Mouse (Mus musculus) layer of hippocampus, adult 8-10 months (tissue): ENCODE results near the gene Vmn1r4. TPM values are rescaled to one million over a fixed set of nuclear protein-coding genes. Genes with fewer than 3 reads are reported as not detected.

Source experiments
- DNase-seq, 2 experiments: peaks; one replicate each; pipeline ENCODE4 v3.0.0; 2022; ENCODE audit warnings: low spot score in 2 of 2
- total RNA-seq, 4 experiments: library from RNA; stranded (reverse); gene quantifications; 2 replicates each; pipeline ENCODE4 v1.2.4; 2022

The Vmn1r4 gene
- under 1 TPM in 3 of 4 experiments, not detected in 1; 0.25 to 0.80 (median 0.43) TPM for total RNA-seq

DNA sequence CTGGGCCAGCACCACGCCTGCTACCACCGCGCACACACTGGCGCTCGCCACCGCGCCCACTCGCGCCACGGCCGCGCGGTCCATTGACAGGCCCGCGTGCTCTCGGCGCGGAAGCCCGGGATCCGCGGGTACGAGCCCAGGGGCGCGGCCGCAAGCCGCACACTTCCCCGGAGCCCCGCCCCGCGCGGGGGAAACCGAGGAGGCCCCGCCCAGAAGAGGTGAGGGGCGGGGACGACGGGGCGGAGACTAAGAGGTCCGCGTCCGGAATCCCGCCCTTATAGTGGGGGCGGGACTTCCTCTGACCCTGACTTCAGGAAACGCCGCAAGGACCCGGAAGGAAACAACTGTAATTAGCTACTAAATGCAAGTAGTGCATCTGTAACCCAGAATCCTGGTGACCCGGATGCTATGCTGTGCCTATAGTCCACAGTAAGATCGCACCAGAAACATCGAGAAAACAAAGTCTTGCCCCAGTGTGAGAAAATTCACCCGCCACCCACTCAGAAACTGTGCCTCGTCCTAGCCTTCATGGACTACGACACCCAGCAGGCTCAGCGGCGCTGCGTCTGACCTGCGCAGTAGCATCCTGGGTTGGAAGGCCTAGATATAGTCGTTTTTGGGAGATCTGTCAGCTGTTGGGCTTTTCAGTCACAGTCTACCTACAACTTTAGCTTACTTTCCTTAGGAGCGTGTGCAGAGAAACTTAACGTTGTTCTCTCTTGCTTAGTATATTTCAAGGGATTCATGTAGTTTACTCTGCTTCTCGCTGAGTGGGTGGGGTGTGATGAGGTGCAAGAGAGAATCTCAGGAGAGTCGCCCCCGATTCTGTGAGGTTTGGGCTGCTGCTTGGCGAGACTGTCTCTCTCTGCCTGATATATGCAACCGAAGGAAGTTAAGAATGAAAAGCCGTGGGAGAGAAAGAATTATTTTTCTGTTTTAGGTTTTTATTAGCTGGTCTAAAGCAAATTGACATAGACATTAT is at the start of gene Vmn1r4, which contains the start of gene Nt5c3:
TSS of gene Vmn1r4 (plus strand) at position 290 of the 982 bp plus-strand sequence.
TSS of gene Nt5c3 (minus strand) at position 207 of the 982 bp plus-strand sequence.
- peak; percentile 94 to 95 for DNase-seq

DNA sequence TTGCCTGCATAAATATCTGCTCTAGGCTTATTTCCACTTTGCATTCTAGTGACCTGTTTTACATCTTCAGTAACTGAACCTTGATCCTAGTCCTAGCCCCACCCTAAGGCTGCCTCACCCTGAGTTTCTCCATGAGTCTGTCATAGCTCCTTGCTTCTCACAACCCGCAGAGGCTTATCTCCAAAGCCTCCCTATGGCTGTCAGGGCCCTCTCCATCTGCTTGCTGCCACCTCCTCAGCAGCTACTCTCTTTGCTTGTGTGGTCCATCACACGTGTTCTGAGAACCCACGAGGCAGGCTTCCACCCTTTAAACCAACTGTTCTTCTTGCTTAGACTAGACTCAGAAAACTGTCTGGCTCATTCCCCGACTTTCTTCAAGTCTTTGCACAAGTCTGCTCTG is 46.9 kb upstream of the Vmn1r4 start:
- DNase-seq = peak; percentile 12 to 23

DNA sequence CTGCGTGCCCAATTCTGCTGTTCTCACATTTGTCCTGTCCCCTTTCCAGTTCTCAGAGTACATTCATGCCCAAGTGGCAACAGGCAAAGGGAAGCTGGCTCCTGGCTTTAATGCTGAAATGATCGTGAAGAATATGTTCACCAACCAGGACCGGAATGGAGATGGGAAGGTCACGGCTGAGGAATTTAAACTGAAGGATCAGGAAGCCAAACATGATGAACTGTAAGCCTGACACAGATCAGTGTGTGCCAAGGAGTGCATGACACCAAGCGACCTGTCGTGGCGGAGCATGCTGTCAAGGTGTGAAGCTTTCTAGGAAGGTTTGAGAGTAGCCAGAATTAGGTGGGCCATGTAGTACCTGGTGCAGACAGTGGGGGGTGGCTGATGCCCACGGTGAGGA is 45.8 kb upstream of the Vmn1r4 start:
- DNase-seq = no peak

DNA sequence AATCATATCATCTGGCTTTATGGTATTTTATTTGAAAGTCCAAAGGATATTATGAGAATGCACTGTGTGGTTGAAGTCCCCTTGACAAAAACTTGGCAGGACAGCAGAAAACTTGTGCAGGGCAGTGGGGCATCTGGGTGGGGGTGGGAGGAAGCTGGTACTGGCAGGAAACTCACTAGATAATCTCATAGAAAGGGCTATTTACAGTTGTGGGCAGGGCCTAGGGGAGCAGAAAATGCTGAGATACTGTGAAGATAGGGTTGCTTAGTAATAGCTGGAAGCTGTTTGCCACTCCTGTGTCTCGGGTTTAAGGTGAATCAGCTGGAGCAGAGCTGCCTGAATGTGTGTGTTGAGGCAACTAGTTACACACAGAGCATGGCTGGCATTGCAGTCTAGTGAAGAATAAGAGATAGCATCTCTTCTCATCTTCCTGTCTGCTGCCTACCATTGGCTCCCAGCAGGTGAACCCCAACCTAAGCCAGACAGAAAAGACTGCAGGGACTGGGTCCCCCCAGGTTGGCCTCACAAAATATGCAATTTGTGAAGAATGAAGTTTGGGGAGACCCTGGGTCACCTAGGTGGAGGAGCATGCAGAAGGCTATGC is 44.4 kb upstream of the Vmn1r4 start:
- no peak for DNase-seq

DNA sequence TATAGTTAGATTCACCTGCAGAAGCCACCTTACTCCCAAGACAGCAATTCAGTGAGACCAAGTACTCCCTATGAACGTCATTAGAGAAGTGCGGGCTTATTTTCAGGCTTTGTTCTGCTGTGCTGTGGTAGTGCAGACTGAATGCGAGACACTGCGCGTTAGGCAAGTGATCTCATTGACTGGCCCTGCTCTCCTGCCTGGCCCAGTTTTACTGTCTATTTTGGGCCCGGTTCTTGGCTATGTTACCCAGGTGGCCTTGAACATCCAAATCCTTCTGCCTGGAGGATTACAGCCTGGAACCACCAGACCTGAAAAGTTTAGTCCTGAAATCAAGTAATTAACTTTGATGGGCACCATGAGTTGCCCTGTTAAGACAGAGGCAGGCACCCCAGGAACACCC is 35.3 kb upstream of the Vmn1r4 start:
- no peak for DNase-seq

DNA sequence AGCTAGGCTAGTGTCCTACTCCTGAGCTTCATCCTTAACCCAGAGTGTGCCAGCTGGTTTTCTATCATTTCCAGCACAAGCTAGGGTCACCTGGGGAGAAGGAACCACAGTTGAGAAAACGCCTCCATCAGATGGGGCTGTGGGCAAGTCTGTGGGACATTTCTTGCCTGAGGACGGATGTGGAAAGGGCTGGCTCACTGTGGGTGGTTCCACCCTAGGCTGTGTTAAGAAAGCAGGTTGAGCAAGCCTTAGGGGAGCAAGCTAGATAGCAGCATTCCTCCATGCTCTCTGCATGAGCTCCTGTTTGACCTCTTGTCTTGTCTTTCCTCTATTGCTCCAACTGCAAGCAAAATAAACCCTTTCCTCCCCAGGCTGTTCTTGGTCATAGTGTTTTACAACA is 33.1 kb upstream of the Vmn1r4 start:
- no peak for DNase-seq

DNA sequence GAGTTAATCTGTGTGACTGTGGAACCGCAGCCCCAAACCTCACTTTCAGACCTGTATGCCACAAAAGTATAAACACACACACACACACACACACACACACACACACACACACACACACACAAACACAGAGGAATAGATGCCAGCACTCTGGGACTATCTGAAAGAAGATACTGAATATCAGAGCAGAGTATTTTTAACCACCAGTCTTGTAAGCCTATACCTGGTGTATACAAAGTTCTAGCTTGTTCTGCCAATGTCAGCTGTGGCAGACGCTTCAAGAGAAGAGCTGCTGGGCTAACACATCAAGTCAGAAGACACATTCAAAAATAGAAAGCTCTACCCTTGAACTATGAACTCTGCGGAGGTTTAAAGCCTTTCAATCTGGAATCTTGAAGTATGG is 24.2 kb upstream of the Vmn1r4 start:
- DNase-seq = no peak

DNA sequence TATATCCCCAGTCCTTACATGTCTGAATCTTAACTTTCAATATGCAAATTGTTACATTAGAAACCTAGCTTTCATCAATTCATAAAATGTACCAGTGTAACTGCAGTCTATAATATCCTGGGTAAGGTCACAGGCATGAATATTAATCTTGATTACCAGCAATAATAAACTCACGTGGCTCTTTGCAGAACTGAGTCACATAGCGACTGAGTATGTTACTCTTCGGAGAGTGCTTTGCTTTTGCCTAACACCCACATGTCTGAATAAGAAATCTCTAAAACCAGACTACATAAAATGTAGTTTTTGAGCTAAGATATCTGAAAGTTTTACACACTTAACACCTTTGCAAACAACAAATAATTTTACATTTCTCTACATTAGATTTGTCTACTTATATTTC is 22.5 kb upstream of the Vmn1r4 start:
- no peak for DNase-seq

DNA sequence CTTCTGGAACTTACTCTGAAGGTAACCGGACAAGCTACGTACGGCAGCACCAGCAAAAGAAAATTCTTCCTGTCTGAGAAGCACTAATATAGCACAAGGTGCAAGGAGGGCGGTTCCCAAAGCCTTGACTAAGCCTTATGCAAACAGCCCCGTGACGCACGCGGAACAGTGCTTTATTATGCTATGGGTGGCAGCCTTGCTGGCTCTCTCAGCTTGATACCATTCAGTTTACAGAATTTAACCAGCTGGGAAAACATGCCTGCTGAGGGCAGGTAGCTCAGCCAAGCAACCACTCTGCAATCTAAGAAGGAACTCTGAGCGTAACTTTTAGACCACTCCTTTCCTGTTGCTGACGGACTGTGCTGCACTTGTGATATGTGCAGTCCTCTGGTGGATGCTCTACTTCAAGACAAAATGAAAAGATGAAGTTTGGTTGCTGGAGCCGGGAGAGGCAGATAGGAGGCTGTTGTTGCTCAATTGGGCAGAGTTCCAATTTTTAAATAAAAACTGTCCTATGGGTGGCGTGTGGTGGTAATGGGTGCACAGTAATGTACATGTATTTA is 21.9 kb upstream of the Vmn1r4 start:
- peak in 1 of 2 experiments; percentile 31 for DNase-seq

DNA sequence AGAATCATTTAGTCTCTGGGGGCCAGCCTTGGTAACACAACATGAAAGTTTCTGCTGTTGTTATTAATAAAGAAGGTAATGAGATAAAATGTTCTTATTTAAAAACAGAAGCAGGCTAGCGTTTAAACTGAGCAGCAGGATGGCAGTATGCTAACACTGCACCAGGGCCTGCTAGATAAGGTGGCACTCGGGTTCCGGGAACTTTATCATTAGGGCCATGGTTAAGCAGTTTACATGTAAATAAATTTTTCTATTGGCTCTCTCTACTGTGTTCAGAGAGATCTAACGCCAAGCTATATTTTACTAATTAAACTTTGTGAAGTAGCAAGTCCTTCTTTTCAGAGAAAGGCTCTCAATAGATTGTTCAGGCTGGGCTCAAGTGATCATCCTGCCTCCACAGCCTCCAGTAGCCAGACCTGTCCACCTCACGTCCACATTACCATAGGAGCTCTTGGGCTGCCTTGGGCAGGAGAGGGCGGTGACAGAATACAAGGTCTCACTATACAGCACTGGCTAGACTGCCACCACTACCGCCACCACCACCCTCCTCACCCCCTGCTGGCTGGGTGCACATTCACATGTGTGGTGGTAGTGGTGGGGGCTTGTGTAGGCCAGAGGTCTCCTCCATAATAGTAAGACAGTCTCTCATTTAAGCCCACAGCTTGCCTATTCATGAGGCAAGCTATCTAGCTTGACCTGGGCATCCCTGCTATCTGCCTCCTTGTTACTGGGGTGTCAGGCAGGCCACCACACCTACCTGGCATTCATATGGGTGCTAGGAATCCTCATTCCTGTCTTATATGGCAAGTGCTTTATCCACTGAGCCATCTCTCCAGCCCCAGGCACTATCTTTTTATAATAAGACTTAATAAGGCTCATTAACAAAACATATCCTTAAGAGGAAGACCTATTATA is 21.0 kb upstream of the Vmn1r4 start:
- no peak for DNase-seq

DNA sequence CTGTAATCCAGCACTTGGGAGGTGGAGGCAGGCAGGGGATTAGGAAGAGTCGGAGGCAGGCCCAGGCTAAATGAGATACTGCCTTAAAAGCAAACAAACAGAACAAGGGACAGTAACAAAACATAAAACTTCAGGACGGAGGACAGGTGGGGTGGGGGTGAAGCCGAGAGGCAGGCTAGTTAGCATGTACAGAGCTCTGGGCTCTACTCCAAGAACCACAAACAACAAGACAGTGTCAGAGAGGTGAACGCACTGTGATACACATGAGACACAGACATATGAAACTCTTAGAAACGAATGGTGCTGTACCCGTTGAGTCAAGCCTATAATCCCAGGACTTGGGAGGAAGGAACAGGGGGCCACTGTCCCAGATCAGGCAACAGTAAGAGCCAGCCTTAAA is 20.0 kb upstream of the Vmn1r4 start:
- no peak for DNase-seq

DNA sequence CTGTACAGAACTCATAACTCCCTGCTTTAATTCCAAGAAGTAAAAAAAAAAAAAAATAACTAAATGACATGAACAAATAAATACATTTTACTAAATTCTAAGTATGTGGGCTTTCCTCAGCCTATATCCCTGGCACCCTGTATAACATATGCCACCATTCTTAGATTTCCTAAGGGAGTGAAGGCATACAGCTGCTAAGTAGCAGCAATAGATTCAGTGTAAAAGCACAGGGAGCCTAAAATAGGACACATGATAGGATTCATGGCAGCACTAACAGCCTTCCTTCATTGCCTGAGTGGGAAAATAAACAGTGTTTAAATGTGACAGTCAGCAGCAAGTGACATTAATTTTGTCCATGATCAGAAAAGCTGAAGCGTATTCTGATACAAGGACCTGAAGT is 19.5 kb upstream of the Vmn1r4 start:
- no peak for DNase-seq

DNA sequence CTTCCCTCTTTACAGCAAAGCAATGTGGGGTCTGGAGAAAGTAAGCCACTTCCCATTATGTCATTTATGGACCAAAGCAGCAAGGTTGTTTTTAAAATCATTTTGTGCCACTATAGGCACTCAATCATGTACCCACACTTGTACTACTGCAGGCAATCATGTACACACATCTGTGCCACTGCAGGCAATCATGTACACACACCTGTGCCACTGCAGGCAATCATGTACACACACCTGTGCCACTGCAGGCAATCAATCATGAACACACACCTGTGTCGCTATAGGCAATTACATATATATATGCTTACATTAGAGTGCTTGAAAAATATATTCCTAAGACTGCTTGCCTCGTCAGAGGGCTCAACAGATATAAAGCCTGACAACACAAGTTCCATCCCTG is 18.8 kb upstream of the Vmn1r4 start:
- no peak for DNase-seq

DNA sequence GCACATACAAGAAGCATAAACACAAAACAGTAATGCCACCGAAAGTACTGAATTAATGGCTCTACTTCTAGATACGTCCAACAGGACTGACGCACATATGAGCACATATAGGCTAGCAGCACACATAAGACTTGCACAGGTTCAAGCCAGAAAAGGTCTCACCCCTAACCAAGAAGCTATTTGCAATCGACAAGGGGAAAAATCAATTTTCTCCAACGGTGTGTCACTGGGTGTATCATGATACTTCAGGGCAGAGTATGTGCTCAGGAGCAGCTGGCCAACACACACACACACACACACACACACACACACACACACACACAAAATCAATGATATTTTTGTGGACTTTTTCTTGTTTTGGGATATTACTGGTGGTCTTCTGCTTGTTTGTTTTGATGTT is 18.3 kb upstream of the Vmn1r4 start:
- no peak for DNase-seq

DNA sequence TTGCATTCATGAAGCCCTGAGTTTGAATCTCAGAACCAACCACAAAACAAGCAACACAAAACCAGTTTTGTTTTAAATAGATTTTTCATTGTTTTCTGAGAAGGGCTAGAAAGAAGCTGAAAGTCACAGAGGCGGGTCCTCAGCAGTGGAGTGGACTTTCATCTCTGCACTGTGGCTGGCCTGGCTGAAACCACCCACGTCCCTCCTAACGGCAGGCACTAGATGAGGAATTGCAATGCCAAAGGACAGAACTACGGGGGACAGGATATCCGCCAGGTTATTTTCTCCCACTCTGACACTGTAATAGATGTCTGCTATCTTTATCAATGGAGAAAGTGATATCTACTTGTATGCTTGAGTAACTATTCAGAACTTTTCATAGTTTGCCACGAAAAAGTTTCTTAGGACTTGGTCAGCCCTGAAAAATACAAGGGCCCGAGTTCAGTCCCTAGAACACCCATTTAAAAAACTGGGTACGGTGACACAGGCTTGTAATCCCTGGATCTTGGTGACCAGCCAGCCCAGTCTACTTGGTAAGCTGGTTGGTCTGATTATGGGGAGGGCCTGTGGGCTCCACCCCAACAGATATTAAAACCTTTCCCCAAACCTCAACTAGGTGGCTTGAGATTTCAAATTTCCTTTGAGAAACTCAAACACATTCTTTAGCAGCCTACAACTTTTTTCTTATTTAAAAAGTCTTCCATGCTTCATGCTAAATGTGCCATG is 17.5 kb upstream of the Vmn1r4 start:
- DNase-seq = no peak

DNA sequence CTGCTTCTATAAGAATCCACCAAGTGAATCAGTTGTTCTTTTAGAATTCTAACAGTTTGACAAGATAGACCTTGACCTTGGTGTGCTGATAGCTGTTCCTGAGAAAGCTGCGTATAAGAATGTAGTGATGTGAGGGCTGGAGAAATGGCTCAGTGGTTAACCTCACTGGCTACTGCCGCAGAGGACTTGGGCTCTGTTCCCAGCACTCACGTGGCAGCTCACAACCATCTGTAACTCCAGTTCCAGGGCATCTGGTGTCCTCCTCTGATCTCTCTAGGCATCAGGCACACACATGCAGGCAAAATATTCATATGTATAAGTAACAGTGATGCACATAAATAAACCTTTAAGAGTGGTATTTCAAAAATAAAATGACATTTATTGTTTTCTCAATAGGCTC is 15.8 kb upstream of the Vmn1r4 start:
- no peak for DNase-seq

DNA sequence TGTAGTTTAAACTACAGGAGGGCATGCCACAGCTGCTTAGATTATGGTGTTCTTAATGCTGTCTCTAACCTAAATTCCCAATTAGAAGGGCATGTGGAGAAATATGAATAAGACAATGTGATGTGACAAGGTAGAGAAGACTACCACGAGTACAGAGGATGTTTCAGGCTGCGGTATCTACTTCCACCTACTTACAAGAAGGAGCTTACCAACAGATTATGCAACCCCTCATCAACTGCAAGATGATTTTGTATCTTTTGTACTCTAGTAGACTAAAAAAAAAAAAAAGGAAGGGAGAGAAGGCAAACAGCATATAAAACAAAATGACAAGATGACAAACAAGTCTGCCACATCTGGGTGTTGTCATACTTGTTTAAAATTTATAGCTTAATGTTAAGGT is 15.4 kb upstream of the Vmn1r4 start:
- DNase-seq = no peak

DNA sequence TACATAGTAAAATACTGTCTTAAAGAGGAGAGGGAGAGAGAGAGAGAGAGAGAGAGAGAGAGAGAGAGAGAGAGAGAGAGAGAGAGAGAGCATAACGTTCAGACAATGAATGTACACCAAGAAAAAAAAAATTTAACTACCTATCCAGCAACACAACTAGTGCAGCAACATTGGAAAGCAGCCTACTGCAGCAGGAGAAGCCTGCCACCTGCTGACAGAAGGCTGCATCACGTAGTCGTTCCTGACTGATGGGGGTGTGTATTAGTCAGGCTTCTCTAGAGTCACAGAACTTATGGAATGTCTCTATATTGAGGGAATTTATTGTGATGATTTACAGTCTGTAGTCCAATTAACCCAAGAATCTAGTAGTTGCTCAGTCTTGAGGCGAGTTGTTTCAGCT is 14.9 kb upstream of the Vmn1r4 start:
- DNase-seq = peak in 1 of 2 experiments; percentile 63

DNA sequence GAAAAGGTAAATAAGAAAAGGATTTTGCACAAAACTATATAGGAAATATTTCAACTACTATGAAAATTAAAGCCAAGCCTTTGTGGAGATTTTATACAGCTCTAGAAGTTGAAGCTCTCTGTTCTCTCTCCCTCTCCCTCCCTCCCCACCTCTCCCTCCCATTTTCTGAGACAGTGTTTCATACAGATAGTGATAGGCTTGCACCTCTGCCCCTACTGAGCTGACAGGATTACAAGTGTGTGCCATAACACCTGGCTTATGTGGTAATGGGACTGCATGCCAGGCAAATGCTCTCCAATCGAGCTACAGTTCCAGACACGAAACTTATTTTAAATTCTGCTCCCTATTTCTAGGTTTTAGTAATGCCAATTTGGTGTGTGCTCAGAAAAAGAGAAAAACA is 12.9 kb upstream of the Vmn1r4 start:
- DNase-seq = no peak

DNA sequence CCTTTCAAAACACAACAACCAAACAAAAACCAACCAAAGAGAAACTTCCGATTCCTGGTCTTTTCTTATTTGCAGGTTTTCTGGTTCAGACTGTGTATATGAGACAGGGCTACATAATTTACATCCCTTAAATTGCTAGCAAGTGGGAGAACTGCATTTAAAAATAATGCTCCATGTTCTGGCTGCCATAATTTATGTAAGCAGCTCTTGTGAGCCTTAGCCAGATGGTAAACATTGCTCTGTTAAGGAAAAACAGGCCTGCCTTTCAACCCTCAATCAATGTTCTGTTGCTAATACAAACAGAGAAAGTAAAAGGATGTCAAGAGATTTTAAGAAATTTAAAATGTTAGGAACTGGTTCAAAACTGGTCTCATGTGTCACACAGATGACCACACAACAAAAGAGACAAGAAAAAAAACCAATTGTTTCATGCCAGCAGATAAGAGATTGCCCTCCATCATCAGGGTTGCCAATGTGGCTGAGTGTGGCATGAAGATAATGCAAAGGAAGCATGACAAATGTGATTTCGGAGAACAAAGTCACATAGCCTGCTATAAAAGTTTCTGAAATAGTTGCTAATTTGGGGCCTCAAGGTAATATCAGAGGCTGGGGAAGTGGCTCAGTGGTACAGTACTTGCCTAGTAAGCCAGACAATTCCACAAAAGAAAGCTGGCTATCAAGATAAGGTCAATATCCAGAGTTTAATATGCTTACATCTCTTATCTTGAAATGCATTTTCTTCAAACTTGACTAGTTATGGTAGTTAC is 10.5 kb upstream of the Vmn1r4 start:
- no peak for DNase-seq
